Mouse (Mus musculus): ENCODE measurements around the gene Pde4d.

DNA sequence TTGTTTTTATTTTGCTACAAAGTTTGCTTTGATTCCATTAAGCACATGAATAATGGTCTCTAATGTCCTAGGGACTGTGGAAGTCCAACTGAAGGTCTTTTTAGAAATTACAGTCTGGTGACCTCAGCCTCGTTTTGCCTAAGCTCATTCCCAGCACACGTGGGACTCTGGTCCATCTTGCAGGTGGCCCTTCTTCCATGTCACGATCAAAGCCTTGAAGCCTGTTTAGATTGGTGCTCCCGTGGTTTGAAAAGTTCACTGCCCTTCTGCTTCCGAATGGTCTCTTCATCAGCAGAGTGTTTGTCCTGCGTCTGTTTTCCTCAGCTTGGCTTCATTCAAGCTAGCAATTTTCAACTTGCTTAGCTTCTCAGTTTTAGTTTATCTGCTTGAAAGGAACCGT is 389.4 kb downstream of the Pde4d start:
- TF ChIP-seq CTCF (IDR thresholded peaks at IDR 0.05; ENCODE audit: low read depth) = no peak
- TF ChIP-seq EP300 (optimal IDR thresholded peaks at IDR 0.05) = no peak

Measured in stomach, postnatal 0 days (tissue).